Mouse (Mus musculus) adrenal gland, adult 2 months (tissue): Measurements from ENCODE around the gene Foxo3. TPM values are rescaled to one million over a fixed set of nuclear protein-coding genes. Genes with fewer than 3 reads are reported as not detected.

Experiments
- DNase-seq: peaks from one replicate; pipeline ENCODE4 v3.0.0; 2021
- polyA plus RNA-seq: library from polyadenylated mRNA; depleted of rRNA; stranded (reverse); fragments of >200 nt; gene quantifications from 2 replicates; pipeline ENCODE4 v1.2.3, GENCODE M21; 2012
- total RNA-seq, 2 experiments: library from RNA; stranded (reverse); gene quantifications; 2 replicates each; pipeline ENCODE4 v1.2.3; 2021

The Foxo3 gene
- total and polyA plus RNA-seq, 3 experiments, result 39.7 to 76.1 (median 55.6) TPM

DNA sequence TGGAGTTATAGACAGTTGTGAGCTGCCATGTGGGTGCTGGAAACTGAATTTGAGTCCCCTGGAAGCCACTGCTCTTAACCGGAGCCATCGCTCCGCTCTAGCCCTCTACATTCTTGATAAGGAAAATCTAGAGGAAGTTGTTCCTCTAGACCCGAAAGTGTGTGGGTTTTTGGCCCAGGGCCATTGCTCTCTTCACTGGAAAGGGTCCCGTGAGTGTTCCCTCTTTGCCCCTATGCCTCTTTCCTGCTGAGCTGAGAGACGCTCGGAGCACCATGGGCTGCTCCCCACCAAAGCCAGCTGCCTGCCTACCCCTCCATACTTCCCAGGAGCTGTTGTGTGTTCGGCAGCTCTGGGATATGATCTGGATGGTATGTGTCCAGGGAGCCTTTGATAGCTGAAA lies 96.2 kb downstream of the Foxo3 start:
- no peak for DNase-seq

DNA sequence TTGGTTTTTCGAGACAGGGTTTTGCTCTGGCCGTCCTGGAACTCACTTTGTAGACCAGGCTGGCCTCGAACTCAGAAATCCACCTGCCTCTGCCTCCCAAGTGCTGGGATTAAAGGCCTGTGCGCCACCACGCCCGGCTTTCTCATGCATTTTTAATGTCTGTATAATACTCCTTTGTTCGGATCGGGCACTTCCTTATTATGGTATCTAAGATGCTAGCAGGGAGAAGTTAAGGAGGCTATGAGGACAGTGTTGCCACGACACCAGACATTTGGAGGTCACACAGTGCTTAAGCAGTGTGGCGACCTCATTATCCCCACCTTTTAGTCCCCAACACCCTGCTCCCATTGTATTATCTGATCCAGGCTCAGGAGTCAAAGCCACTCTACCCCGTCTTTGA lies 97.8 kb downstream of the Foxo3 start:
- DNase-seq, result no peak

DNA sequence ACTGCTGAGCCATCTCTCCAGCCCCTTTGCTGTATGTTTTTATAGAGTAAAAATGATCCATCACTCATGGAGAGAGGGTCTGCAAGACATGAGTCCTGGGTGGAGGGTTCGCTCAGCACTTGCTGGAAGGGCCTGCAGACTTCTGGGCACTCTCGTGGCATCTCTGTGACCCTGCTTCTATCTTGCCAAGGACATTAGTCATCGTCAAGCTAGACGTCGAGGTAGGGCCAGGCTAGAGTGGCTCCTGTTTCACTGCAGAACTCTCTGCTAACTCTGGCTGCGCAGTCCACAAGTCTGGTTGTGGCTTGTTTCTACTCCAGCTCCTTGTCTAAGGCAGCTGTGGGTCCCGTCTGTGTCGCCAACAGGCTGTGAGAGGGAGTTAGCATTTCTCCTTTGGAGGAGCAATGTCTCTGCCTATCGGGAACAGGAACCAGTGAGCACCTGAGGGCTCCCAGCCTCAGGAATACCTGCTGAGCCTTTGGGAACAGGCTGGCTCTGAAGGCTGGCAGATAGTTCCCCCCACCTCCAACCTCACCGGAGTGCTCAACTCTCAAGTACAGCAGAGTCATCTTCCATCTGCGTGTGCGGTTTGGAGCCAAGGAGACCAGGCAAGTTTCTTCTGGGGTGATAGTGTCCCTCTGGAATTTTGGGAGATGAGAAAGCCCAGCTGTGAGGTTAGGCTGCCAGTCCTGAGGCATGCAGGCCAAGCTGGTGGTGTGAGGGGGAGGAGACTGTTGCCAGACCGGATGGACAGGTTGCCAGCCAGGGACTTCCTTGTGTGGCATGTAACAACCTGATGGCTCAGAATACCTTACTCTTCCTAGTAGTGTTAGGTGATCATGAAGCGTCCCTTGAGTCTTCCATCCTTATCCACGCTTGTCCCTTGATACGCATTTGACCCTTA lies 98.5 kb downstream of the Foxo3 start:
- DNase-seq, result peak; percentile 56

DNA sequence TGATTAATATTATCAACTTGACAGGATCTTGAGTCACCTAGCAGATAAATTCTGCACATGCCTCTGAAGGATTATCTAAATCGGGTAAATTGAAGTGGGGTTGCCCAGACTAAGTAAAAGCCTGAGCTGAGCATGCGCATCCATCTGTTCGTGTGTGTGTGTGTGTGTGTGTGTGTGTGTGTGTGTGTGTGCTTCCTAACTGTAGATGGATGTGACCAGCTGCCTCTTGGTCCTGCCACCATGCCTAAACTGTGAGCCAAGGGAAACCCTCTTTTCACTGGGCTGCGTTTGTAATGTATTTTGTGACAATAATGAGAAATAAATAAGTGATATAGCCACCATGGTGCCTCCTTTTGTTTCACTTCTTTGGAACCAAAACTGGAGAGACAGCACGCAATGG lies 102.3 kb downstream of the Foxo3 start:
- DNase-seq, result no peak

DNA sequence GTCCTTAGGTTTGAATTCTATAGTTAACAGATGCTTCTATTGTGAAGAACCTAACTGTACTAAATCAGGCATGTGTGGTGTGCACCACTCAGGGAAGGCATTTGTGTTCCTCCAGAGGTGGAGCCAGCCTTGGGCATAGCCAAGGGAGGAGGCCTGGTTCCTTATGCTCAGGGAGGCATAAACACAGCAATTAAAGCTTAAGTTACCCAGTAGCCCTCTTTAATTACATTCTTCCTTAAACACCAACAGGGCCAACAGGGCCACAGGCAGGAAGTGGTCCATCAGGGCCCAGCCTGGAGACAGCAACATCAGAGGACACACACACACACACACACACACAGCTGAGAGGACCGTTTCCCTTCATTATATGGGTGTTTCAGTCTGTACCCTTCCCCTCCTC lies 102.7 kb downstream of the Foxo3 start:
- no peak for DNase-seq

DNA sequence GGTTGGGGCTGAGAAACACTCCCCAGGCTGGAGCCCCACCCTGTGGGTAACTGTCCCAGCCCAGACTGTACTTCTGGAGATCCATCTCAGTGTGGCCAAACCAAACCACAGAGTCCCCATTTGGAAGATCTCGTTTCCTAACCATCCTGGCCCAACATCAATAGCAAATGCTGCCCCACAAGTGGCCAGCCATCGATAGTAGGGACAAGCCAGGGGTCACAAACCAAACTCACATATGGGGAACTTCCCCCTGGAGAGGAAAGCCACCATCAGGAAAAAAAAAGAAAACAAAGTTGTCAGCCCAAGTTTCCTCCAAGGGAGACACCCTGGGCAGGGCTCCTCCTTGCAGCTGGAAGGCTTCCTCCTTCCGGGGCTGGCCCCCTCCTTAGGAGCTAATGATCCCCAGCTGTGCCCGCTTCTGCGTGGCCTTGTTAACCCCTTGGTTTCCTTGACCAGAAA lies 105.6 kb downstream of the Foxo3 start:
- DNase-seq, result no peak

DNA sequence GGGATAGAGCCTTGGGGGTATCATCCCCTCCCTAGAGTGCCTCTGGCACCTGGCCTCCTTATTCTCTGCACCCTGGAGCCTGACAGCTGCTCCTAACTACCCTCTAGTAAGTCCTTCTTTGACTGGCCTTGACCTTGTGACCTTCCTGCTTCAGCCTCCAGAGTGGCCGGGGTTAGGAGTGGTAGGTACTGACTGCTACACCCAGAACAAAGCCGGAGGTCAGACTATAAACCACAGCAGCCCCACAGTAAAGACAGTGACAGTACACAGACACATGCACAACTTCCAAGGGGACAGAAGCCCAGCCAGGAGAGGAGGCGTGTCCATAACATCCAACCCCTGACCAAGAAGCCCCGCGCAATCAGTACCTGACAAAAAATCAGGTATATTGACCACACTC lies 106.4 kb downstream of the Foxo3 start:
- DNase-seq, result no peak

DNA sequence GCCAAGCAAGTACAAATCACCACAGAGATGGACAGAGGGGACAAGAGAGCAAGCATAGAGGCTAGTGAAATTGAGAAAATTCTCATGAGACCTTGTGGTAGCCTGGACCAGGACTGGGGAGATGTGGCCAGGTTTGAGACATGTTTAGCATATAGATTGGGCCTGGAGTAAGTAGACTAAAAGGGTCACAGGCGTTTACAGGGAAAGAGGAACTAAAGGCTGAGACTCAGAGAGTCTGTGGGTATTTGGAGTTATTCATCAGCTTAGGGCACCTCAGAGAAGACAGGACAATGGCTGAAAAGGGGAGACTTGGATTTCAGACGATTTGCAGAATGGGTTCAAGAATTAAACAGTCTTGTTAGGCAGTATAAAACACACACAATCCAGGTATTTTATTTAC lies 121.8 kb downstream of the Foxo3 start:
- no peak for DNase-seq

DNA sequence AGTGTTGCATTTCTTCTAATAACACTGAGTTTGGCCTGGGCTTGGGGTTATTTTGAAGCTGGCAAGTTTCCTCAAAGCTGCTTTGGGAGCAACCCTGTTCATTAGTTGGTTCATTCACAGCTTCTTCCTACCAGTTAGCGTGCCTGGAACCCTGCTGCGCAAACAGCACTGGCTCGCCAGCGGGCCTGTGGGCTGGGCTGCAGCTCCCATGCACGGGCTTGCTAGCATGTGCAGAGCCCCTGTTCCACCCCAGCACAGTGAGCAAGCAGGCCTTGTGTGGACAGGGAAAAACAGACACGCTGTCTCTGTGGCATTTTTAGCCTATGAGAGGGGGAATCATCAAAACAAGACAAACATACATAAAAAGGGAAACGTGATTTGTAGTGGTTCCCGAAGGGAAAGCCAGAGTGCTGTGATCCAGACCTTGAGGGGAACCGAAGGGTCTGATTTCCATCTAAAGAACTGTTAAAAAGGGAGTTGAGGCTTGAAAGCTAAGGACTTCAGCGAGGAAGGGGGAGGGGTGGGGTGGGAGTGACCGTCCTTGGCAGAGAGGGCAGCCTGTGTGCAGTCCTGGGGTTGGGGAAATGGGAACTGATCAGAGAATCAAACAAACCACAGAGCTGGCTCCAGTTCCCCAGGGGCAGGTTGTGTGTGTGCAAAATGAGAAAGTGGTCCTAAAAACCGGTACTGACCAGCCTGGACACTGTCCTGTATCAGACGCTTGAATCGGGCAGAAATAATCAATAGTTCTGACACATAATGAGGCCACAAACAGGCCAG lies 123.9 kb downstream of the Foxo3 start:
- peak; percentile 14 for DNase-seq

DNA sequence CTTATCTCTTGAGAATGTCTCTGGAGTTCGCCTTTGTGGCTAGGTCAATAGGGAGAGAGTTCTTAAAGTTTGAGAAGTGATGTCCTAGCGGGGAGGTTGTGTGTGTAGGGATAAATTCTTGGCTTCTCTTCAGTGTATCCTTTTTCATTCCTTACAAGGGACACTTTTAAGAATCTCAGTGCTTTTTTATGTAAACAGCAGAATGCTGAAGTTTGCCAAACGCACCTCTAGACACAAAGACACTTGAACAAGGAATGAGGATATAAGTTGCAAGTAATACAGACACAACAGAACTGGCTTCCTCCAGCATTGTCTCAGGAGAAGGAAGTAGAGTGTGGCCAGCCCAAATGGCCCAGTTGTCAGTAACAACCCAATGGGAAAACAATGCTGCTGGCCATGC lies 126.8 kb downstream of the Foxo3 start:
- no peak for DNase-seq

DNA sequence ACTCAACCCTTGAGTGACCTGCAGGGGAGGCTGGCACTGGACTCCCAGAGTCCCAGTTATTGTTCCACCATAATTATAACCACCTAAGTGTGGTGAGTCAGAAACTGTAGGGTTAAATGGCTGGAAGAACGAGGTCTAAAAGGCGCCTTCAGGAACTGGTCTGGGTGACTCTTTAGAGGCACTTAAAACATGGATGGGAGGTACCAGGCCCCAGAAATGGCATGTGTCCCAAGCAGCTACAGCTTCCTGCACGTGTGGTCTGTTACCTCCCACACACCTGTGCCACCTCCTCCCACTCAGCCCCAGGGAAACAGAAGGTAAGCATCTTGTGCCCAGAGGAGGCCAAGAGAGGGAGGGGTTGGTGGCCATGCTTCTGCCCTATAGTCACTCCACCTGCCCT lies 128.2 kb downstream of the Foxo3 start:
- no peak for DNase-seq

DNA sequence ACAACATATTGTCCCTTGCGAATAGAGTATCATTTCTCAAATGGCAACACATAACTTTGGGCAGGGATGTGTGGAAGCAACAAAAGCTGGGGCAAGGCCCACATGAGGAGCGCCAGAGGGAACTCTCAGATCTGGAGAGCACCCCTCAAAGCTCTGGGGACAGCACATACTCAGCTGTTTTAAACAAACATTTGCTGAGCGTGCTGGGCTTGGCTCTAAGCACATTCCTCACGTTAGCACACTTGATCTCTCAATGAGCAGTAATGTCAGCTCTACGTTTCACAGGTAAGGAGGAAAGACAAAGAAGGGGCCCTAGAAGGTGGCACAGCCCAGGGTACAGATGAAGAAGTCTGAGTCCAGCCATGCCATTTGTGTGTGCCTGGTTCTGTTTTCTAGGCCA lies 131.3 kb downstream of the Foxo3 start:
- no peak for DNase-seq

DNA sequence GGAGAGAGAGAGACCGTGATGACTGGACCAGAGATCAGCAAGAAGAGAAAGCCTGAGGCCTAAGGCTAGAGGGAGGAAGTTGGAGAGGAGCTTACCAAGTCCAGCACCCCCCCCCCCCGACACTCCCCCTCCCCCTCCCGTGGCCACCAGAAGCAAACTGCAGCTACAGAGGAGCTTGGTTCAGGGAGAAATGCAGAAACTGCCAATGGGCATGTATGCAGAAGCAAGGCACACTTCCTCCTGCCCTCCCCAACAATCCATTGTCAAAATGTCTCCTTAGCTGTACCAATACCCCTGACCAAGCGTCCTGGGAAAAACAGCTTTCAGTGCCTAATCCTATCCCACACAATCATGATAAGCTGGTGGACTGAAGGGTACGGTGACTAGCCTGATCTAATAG lies 131.8 kb downstream of the Foxo3 start:
- no peak for DNase-seq

DNA sequence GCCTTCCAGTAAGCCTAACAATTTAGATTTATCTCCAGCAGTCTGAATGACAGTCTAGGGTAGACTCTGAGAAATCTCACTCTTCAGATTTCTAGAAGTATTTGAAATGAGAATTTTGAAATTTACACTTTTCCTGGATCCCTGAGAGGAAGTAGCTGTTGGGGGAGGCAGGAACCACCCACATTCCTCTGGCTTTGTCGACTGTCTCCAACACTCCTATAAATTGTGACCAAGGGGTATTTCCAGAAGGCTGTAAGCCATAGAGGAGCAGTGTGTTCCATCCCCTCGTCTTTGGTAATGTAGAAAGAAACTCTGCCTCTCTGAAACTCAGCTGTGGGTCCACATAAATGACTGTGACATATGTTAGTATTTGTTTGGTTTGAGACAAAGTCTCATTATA lies 132.4 kb downstream of the Foxo3 start:
- no peak for DNase-seq

DNA sequence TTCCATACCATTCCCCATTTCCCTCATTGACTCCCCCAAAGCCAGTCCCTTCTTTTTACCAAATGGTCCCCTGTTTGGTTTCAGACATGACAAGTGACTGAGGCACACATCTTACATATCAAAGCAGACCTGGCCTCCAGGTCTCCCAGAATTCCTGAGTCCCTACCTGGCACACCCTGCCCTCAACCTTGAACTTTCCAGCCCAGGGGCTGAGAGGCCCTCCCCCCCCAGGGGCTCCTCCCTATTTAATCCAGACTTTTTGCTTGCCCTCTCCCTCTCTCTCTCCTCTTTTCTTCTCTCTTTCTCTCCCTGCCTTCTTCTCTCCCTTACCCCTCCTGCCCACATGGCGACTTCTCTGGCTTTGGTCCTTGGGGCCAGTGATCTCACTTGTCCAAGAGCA lies 133.8 kb downstream of the Foxo3 start:
- no peak for DNase-seq

DNA sequence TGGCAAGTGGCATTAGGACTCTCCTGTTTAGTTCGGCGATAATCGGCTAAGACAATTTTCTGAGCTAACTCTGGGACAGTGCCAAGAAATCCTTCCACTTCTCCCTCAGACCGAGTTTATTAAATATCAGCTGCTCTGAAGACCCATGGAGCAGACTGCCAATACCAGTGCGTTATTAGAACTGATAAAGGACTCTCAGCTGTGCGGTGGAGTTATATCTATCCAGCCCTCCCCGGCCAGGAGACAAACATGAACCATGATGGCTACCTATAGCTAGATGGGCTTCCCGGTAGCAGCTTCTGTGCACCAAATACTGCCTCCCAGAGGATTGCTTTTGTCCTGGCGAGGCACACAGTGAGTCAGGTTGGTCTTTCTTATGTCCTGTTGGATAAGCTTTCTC lies 134.5 kb downstream of the Foxo3 start:
- no peak for DNase-seq

DNA sequence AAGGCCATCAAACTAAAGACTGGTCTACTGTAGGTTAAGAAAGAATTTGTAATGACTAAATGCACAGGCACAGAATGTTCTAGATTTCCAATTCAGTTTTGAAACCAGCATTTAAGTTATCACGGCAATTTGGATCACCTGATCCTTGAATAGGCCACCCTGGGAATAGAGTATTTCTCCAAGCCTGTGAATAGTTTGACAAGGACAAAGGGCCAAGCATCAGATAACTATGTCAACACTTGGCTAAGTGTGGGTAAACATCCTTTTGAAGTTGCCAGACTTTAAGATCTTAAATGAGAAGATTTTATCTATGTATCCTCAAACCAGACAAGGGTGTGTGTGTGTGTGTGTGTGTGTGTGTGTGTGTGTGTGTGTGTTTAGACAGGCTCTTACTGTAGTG lies 136.8 kb downstream of the Foxo3 start:
- DNase-seq, result no peak

DNA sequence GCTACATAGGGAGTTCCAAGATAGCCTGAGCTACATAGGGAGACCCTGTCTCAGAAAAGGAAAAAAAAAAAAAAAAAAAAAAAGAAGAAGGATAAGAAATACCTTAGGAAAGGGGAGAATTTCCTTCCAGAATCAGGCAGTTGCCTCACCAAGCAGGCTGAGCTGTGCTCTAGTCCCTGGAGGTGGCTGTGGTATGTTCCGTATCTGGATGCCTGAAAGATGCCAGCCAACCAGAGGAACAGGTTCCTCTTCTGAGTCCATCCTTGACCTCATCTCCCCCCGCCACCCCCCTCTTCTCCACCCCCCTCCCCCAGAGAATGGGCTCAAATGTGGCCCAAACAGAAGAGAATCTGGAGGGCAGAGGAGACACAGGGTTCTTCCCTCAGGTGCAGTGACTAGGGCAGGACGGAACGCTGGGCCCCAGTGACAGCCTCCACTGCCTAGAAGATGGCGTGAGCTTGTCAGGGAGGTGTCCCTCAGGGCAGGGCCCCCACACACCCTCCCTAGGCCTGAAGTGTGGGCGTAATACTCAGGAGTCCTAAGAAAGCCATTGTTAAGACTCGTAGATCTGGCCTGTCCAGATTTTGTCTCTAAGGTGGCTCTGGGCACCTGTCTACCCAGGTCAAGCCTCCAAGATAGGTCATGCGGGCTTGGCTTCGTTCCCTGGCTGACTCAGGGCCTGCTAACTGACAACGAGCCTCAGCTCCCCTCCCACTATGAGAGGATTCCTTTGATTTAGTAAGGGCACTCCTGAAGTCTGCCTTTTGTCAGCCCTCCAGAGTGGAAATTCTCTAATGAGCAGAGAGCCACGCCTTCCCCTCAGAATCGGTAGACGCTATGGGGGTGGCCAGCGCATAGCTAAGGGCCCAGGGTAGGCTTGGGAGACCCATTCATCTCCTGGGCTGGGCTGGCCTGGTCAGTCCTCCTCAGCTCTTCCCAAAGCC lies 141.5 kb downstream of the Foxo3 start:
- DNase-seq, result no peak
